Mouse (Mus musculus) liver, adult 10 weeks (tissue): Measurements from ENCODE around the gene Ttc19. TPM values are rescaled to one million over a fixed set of nuclear protein-coding genes. Genes with fewer than 3 reads are reported as not detected.

Experiments used
- polyA plus RNA-seq: library from polyadenylated mRNA; stranded (reverse); fragments of 350-450 nt; fragmentation: Illumina TruSeq; extraction: RNeasy Lipid Tissue Mini Kit (QIAGEN cat#74804); gene quantifications from one replicate; pipeline ENCODE4 v1.2.3, GENCODE M21; 2014; ENCODE audit warnings: low read depth, low replicate concordance

The Ttc19 gene
- polyA plus RNA-seq = 31.5 TPM

GRCm38 (mm10) chr11:62280675-62281600, at the start of gene Ttc19, which contains the start of gene Zswim7:
Gene Ttc19 (plus strand): TSS chr11:62281473.
Gene Zswim7 (minus strand): TSS chr11:62281375.

GRCm38 (mm10) chr11:62248401-62249244, 32.6 kb upstream of the Ttc19 start, which contains the start of gene Adora2b:
Gene Adora2b (plus strand): TSS chr11:62248984.

Other genes with a start within 250 kb of the Ttc19 start
- not detected for gene Adora2b, start 32.5 kb upstream of the Ttc19 start, polyA plus RNA-seq
- 6.4 TPM for gene Zswim7, start 98 bp upstream of the Ttc19 start, polyA plus RNA-seq
- 2.2 TPM for gene Pigl, start 177.0 kb downstream of the Ttc19 start, polyA plus RNA-seq
- 59.1 TPM for gene Ncor1, start 177.1 kb downstream of the Ttc19 start, polyA plus RNA-seq